Mouse (Mus musculus): ENCODE measurements around the gene Sstr3. TPM values are rescaled to one million over a fixed set of nuclear protein-coding genes. Genes with fewer than 3 reads are reported as not detected.

The Sstr3 gene
- polyA plus RNA-seq, 1 experiment, result 6.0 TPM

DNA sequence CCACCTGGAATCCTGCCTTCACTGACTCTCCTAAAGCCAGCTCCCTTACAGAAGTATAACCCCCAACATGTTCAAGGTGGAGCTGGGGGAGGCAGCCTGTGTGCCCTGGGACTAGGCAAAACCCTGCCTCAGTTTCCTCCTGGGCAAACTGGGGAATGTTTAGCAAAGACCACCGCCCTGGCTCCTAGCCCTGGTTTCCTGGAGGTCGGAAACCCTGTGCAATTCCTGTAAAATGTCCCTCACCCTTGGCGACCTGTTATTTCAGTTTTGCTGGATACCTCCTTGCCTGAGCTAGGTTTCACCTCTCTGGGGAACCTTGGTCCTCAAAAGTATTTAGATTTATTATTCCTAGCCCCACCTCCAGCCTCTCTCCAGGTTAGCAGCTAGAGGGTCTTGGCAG is 14.3 kb downstream of the Sstr3 start:
- H3K27me3 ChIP-seq (ENCODE audit: control insufficient read depth, insufficient read depth, low read length), result no peaks in the 10 kb centered on the region
- H3K27ac ChIP-seq (ENCODE audit: control insufficient read depth, insufficient read depth, low read depth, low read length), result peak overlapping the region; percentile 82
- no peak overlapping the region for H3K4me3 ChIP-seq (ENCODE audit: control insufficient read depth, low read depth, low read length)
- TF ChIP-seq POLR2A (IDR thresholded peaks at IDR 0.05; ENCODE audit: control insufficient read depth, low read depth, low read length) (no peak), CTCF (IDR thresholded peaks at IDR 0.05; ENCODE audit: control insufficient read depth, insufficient read depth, insufficient replicate concordance, low read depth, low read length) (no peak)
- H3K4me1 ChIP-seq (ENCODE audit: control insufficient read depth, insufficient read depth, low read length), result peaks cover 9% of the 10 kb centered on the region
- H3K36me3 ChIP-seq (ENCODE audit: control insufficient read depth, insufficient read depth, low read length), result no peaks in the 10 kb centered on the region

GRCm38 (mm10) chr15:78529428-78529990 is 15.0 kb downstream of the Sstr3 start:
- Histone ChIP-seq H3K27ac (ENCODE audit: control insufficient read depth, insufficient read depth, low read depth, low read length) (peak overlapping the region; percentile 82), H3K27me3 (ENCODE audit: control insufficient read depth, insufficient read depth, low read length) (no peaks in the 10 kb centered on the region), H3K36me3 (ENCODE audit: control insufficient read depth, insufficient read depth, low read length) (no peaks in the 10 kb centered on the region), H3K4me3 (ENCODE audit: control insufficient read depth, low read depth, low read length) (peak overlapping the region; percentile 55), H3K4me1 (ENCODE audit: control insufficient read depth, insufficient read depth, low read length) (peaks cover 9% of the 10 kb centered on the region)
- no peak for TF ChIP-seq CTCF (IDR thresholded peaks at IDR 0.05; ENCODE audit: control insufficient read depth, insufficient read depth, insufficient replicate concordance, low read depth, low read length)
- 0 out of 2 replicates have a peak, but pooled peaks have one; percentile 20 for TF ChIP-seq POLR2A (IDR thresholded peaks at IDR 0.05; ENCODE audit: control insufficient read depth, low read depth, low read length)

DNA sequence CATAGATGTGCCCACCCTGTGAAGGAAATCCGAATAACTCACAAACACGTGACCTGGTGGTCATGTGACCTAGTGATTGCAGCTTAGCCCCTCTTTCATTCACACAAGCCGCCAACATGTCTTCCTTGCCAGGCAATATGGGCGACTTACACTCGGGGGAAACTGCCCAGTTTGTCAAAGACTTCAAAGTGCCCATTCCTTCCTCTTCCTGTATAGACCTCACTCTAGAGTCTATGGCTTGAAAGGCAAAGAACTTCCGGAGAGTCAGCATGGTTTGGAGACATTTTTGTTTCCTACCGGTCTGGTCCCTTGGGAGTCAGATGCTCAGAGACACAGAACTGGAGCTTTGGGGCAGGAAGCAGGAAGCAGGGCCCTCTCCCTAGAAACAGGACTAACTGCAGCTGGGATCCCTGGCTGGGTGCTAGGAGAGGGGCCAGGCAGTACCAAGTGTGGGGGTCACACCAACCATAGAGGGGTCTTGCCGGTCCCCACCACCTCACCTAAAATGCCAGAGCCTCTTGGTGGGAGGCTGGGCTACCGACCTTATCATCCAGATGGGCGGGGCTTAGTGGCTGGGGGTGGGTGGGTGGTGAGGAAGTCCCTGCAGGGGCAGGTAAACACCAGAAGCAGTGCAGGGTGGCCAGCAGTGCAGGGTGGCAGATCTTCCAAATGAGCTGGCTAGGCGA is 15.6 kb downstream of the Sstr3 start:
- Histone ChIP-seq H3K4me3 (ENCODE audit: control insufficient read depth, low read depth, low read length) (peak overlapping the region; percentile 55), H3K4me1 (ENCODE audit: control insufficient read depth, insufficient read depth, low read length) (peaks cover 9% of the 10 kb centered on the region), H3K36me3 (ENCODE audit: control insufficient read depth, insufficient read depth, low read length) (no peaks in the 10 kb centered on the region), H3K27ac (ENCODE audit: control insufficient read depth, insufficient read depth, low read depth, low read length) (peak overlapping the region; percentile 75), H3K27me3 (ENCODE audit: control insufficient read depth, insufficient read depth, low read length) (no peaks in the 10 kb centered on the region)
- TF ChIP-seq CTCF (IDR thresholded peaks at IDR 0.05; ENCODE audit: control insufficient read depth, insufficient read depth, insufficient replicate concordance, low read depth, low read length), result no peak
- TF ChIP-seq POLR2A (IDR thresholded peaks at IDR 0.05; ENCODE audit: control insufficient read depth, low read depth, low read length), result no peak

- TF ChIP-seq POLR2A (IDR thresholded peaks at IDR 0.05; ENCODE audit: control insufficient read depth, low read depth, low read length), result no peak
- TF ChIP-seq CTCF (IDR thresholded peaks at IDR 0.05; ENCODE audit: control insufficient read depth, insufficient read depth, insufficient replicate concordance, low read depth, low read length), result no peak
- H3K4me3 ChIP-seq (ENCODE audit: control insufficient read depth, low read depth, low read length), result no peak overlapping the region
- no peaks in the 10 kb centered on the region for H3K27me3 ChIP-seq (ENCODE audit: control insufficient read depth, insufficient read depth, low read length)
- no peaks in the 10 kb centered on the region for H3K36me3 ChIP-seq (ENCODE audit: control insufficient read depth, insufficient read depth, low read length)
- peaks cover 9% of the 10 kb centered on the region for H3K4me1 ChIP-seq (ENCODE audit: control insufficient read depth, insufficient read depth, low read length)
- no peak overlapping the region for H3K27ac ChIP-seq (ENCODE audit: control insufficient read depth, insufficient read depth, low read depth, low read length)
Measured at GRCm38 (mm10) chr15:78527973-78528372, 16.5 kb downstream of the Sstr3 start.

- no peak for TF ChIP-seq CTCF (IDR thresholded peaks at IDR 0.05; ENCODE audit: control insufficient read depth, insufficient read depth, insufficient replicate concordance, low read depth, low read length)
- TF ChIP-seq POLR2A (IDR thresholded peaks at IDR 0.05; ENCODE audit: control insufficient read depth, low read depth, low read length), result no peak
- H3K27me3 ChIP-seq (ENCODE audit: control insufficient read depth, insufficient read depth, low read length), result no peaks in the 10 kb centered on the region
- H3K27ac ChIP-seq (ENCODE audit: control insufficient read depth, insufficient read depth, low read depth, low read length), result no peak overlapping the region
- H3K4me1 ChIP-seq (ENCODE audit: control insufficient read depth, insufficient read depth, low read length), result no peaks in the 10 kb centered on the region
- no peaks in the 10 kb centered on the region for H3K36me3 ChIP-seq (ENCODE audit: control insufficient read depth, insufficient read depth, low read length)
- H3K4me3 ChIP-seq (ENCODE audit: control insufficient read depth, low read depth, low read length), result no peak overlapping the region
Measured at GRCm38 (mm10) chr15:78524163-78524562, 20.3 kb downstream of the Sstr3 start.

DNA sequence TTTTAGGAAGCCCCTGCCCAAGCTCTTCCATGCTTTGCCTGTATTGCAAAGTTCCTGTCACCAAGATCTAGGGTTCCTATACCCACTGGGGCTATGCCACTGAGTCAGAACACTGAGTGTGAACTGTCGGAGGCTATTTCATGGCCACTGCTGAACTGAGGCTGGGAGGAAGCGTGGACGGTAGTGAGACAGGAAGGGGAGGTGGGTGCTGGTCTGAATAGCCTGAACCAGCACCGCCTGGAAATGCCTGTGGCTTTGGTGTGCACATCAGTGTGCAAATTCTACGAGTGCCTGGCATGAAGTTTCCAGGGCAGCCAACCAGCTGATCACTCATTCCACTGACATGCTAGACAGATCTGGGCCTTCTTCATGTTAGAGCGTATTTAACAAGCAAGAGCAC is 22.6 kb downstream of the Sstr3 start:
- Histone ChIP-seq H3K27me3 (ENCODE audit: control insufficient read depth, insufficient read depth, low read length) (no peaks in the 10 kb centered on the region), H3K4me3 (ENCODE audit: control insufficient read depth, low read depth, low read length) (no peak overlapping the region), H3K27ac (ENCODE audit: control insufficient read depth, insufficient read depth, low read depth, low read length) (no peak overlapping the region), H3K36me3 (ENCODE audit: control insufficient read depth, insufficient read depth, low read length) (no peaks in the 10 kb centered on the region), H3K4me1 (ENCODE audit: control insufficient read depth, insufficient read depth, low read length) (no peaks in the 10 kb centered on the region)
- TF ChIP-seq POLR2A (IDR thresholded peaks at IDR 0.05; ENCODE audit: control insufficient read depth, low read depth, low read length), result no peak
- TF ChIP-seq CTCF (IDR thresholded peaks at IDR 0.05; ENCODE audit: control insufficient read depth, insufficient read depth, insufficient replicate concordance, low read depth, low read length), result no peak

DNA sequence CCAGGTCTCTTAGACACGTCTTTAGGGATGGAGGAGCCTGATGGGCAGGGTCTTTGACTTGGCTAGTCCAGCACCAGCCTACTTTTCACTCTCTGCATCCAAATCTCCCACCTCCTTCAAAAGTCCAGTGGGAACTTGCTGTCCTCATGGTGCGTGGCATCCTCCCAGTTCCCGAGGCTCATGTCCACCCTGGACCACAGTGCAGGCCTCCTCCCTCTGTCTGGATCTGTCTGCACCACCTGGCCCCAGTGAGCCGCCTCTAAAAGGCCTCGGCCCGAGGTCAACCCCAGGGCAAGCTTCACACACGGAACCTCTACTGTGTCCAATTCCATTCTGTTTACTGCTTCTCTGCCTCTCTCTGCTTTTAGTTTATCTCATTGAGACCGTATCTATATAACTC is 23.2 kb downstream of the Sstr3 start:
- Histone ChIP-seq H3K36me3 (ENCODE audit: control insufficient read depth, insufficient read depth, low read length) (no peaks in the 10 kb centered on the region), H3K27me3 (ENCODE audit: control insufficient read depth, insufficient read depth, low read length) (no peaks in the 10 kb centered on the region), H3K4me3 (ENCODE audit: control insufficient read depth, low read depth, low read length) (no peak overlapping the region), H3K4me1 (ENCODE audit: control insufficient read depth, insufficient read depth, low read length) (no peaks in the 10 kb centered on the region), H3K27ac (ENCODE audit: control insufficient read depth, insufficient read depth, low read depth, low read length) (no peak overlapping the region)
- TF ChIP-seq POLR2A (IDR thresholded peaks at IDR 0.05; ENCODE audit: control insufficient read depth, low read depth, low read length) (no peak), CTCF (IDR thresholded peaks at IDR 0.05; ENCODE audit: control insufficient read depth, insufficient read depth, insufficient replicate concordance, low read depth, low read length) (no peak)
